Mouse (Mus musculus) midbrain, embryonic 13.5 days (tissue): ENCODE results near the gene Ninl. TPM values are rescaled to one million over a fixed set of nuclear protein-coding genes. Genes with fewer than 3 reads are reported as not detected.

ENCODE experiments used
- ATAC-seq: fragments of 200-750 bp; cut with Nextera tagmentation; 2 replicates; pipeline ENCODE4 v1.8.0; 2017; ENCODE audit warnings: mild to moderate bottlenecking, moderate TSS enrichment, moderate library complexity
- H3K27ac ChIP-seq: fragments of 300-500 bp; sonication (generic); 2 replicates; pipeline ENCODE4 v1.5.1; 2015; ENCODE audit warnings: inconsistent platforms, mild to moderate bottlenecking, moderate library complexity
- H3K27me3 ChIP-seq: fragments of 300-500 bp; sonication (generic); 2 replicates; pipeline ENCODE4 v1.6.1; 2015; ENCODE audit warnings: mild to moderate bottlenecking, inconsistent platforms
- H3K36me3 ChIP-seq: fragments of 300-500 bp; sonication (generic); 2 replicates; pipeline ENCODE4 v1.6.1; 2015; ENCODE audit warnings: mild to moderate bottlenecking, inconsistent platforms
- H3K4me1 ChIP-seq: fragments of 300-500 bp; sonication (generic); replicated peaks from 2 replicates; pipeline ENCODE4 v1.6.1; 2015; ENCODE audit warnings: inconsistent platforms
- H3K4me2 ChIP-seq: fragments of 300-500 bp; sonication (generic); replicated peaks from 2 replicates; pipeline ENCODE4 v1.6.1; 2015; ENCODE audit warnings: moderate library complexity, mild to moderate bottlenecking, inconsistent platforms
- H3K4me3 ChIP-seq: fragments of 300-500 bp; sonication (generic); replicated peaks from 2 replicates; pipeline ENCODE4 v1.5.1; 2015; ENCODE audit warnings: mild to moderate bottlenecking, inconsistent platforms
- H3K9ac ChIP-seq: fragments of 300-500 bp; sonication (generic); replicated peaks from 2 replicates; pipeline ENCODE4 v1.6.1; 2015; ENCODE audit warnings: mild to moderate bottlenecking, inconsistent platforms
- H3K9me3 ChIP-seq: fragments of 300-500 bp; sonication (generic); 2 replicates; pipeline ENCODE4 v1.6.1; 2016; ENCODE audit warnings: mild to moderate bottlenecking, inconsistent platforms
- WGBS: fragments of 180-500 bp; shearing (Covaris S2); methylation state at CpG from one replicate; pipeline ENCODE4 v1.1.7; 2015; 5-methylcytosine and 5-hydroxymethylcytosine counted together
- polyA plus RNA-seq: library from polyadenylated mRNA; unstranded; fragments of >200 nt; fragmentation: Nextera tagmentation; extraction: Ambion mirVana; gene quantifications from 2 replicates; pipeline ENCODE4 v1.2.1, GENCODE M21; 2015

Gene Ninl
- polyA plus RNA-seq, 1 experiment from 2014 or later, result 6.9 TPM

- WGBS, result 87% methylated on average over 1 of the region's 1 CpGs
- Histone ChIP-seq H3K9me3 (no peaks in the 10 kb centered on the region), H3K4me1 (peaks cover 20% of the 10 kb centered on the region), H3K4me2 (peak overlapping the region; percentile 92), H3K27ac (no peak overlapping the region), H3K4me3 (peak overlapping the region; percentile 74), H3K27me3 (no peaks in the 10 kb centered on the region), H3K9ac (peak overlapping the region; percentile 80), H3K36me3 (no peaks in the 10 kb centered on the region)
- peak; percentile 75 for ATAC-seq
Measured at GRCm38 (mm10) chr2:151009515-151010085, 29.6 kb downstream of the Ninl start.

- Histone ChIP-seq H3K27ac (peak overlapping the region; percentile 74), H3K27me3 (no peaks in the 10 kb centered on the region), H3K9ac (peak overlapping the region; percentile 80), H3K4me2 (peak overlapping the region; percentile 92), H3K4me3 (peak overlapping the region; percentile 74), H3K9me3 (no peaks in the 10 kb centered on the region), H3K4me1 (peaks cover 20% of the 10 kb centered on the region), H3K36me3 (no peaks in the 10 kb centered on the region)
- peak; percentile 98 for ATAC-seq
- WGBS, result 0% methylated on average over 42 of the region's 57 CpGs
Measured at GRCm38 (mm10) chr2:151008939-151009509, 30.2 kb downstream of the Ninl start.

DNA sequence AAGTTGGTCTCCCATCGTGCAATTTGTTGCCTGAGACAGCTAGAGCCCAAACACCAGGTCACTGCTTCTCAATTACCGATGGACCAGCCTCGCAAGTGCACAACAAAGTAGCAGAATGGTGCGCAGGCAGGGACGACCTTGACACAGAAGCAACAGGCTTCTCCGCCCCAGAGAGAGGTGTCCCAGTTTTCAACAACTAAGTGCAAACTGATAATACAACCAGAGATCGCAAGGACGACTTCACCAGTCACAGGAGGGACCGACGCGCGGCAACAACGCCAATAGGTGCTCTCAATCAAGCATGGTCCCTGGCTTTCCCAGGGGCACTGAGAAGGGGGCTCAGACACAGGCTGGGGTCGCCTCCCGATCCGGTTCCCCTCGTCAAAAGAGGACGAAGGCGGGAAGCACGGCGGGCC lies 30.7 kb downstream of the Ninl start:
- Histone ChIP-seq H3K9ac (peak overlapping the region; percentile 80), H3K4me2 (peak overlapping the region; percentile 92), H3K36me3 (no peaks in the 10 kb centered on the region), H3K27me3 (no peaks in the 10 kb centered on the region), H3K9me3 (no peaks in the 10 kb centered on the region), H3K4me1 (peaks cover 20% of the 10 kb centered on the region), H3K4me3 (peak overlapping the region; percentile 74), H3K27ac (peak overlapping the region; percentile 74)
- peak; percentile 66; the same call in 1 of the 2 replicates for ATAC-seq
- 0% methylated on average over 21 of the region's 21 CpGs for WGBS

GRCm38 (mm10) chr2:151008006-151008405 lies 31.2 kb downstream of the Ninl start:
- WGBS, result 46% methylated on average over 6 of the region's 6 CpGs
- Histone ChIP-seq H3K4me1 (peaks cover 20% of the 10 kb centered on the region), H3K4me2 (peak overlapping the region; percentile 92), H3K27ac (no peak overlapping the region), H3K36me3 (no peaks in the 10 kb centered on the region), H3K27me3 (no peaks in the 10 kb centered on the region), H3K9ac (peak overlapping the region; percentile 80), H3K4me3 (peak overlapping the region; percentile 74), H3K9me3 (no peaks in the 10 kb centered on the region)
- no peak for ATAC-seq

GRCm38 (mm10) chr2:151006281-151006945 lies 32.8 kb downstream of the Ninl start:
- Histone ChIP-seq H3K9ac (no peak overlapping the region), H3K36me3 (no peaks in the 10 kb centered on the region), H3K9me3 (no peaks in the 10 kb centered on the region), H3K4me3 (no peak overlapping the region), H3K27me3 (no peaks in the 10 kb centered on the region), H3K4me2 (no peak overlapping the region), H3K27ac (no peak overlapping the region), H3K4me1 (peaks cover 20% of the 10 kb centered on the region)
- WGBS, result 67% methylated on average over 5 of the region's 5 CpGs
- no peak for ATAC-seq

- Histone ChIP-seq H3K9ac (no peak overlapping the region), H3K27ac (no peak overlapping the region), H3K4me1 (peaks cover 15% of the 10 kb centered on the region), H3K36me3 (no peaks in the 10 kb centered on the region), H3K9me3 (no peaks in the 10 kb centered on the region), H3K27me3 (no peaks in the 10 kb centered on the region), H3K4me3 (no peak overlapping the region), H3K4me2 (no peak overlapping the region)
- no peak for ATAC-seq
- 95% methylated on average over 10 of the region's 10 CpGs for WGBS
Measured at GRCm38 (mm10) chr2:151004390-151004789, 34.8 kb downstream of the Ninl start.

DNA sequence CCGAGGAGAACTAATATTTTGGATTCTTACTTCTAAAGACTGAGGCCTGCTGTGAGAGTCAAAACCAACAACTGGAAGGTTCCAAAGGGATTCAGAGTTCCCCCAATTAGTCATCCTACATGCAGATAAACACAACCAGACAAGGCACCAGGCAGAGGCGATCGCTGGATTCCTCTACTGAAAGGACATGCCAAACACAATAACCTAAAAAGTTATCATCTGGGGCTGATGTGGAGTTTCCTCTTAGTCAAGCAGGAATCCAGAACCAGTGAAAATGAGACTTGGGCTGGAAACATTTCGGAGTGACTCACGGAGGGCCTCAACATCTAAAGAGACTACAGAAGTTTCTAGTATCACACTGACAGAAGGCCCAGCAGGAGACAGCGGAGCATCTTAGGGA lies 35.4 kb downstream of the Ninl start:
- Histone ChIP-seq H3K4me3 (no peak overlapping the region), H3K27me3 (no peaks in the 10 kb centered on the region), H3K27ac (no peak overlapping the region), H3K9ac (no peak overlapping the region), H3K4me2 (no peak overlapping the region), H3K9me3 (no peaks in the 10 kb centered on the region), H3K36me3 (no peaks in the 10 kb centered on the region), H3K4me1 (peaks cover 19% of the 10 kb centered on the region)
- 90% methylated on average over 6 of the region's 6 CpGs for WGBS
- ATAC-seq, result no peak

- ATAC-seq, result no peak
- no peak overlapping the region for H3K4me2 ChIP-seq
- H3K9ac ChIP-seq, result no peak overlapping the region
- no peaks in the 10 kb centered on the region for H3K9me3 ChIP-seq
- H3K27me3 ChIP-seq, result no peaks in the 10 kb centered on the region
- H3K36me3 ChIP-seq, result no peaks in the 10 kb centered on the region
- H3K4me3 ChIP-seq, result no peak overlapping the region
- no peak overlapping the region for H3K27ac ChIP-seq
- WGBS, result 86% methylated on average over 5 of the region's 5 CpGs
- peaks cover 13% of the 10 kb centered on the region for H3K4me1 ChIP-seq
Measured at GRCm38 (mm10) chr2:151001619-151002175, 37.5 kb downstream of the Ninl start.

GRCm38 (mm10) chr2:151000402-151001178 lies 38.6 kb downstream of the Ninl start:
- ATAC-seq, result peak; percentile 87

DNA sequence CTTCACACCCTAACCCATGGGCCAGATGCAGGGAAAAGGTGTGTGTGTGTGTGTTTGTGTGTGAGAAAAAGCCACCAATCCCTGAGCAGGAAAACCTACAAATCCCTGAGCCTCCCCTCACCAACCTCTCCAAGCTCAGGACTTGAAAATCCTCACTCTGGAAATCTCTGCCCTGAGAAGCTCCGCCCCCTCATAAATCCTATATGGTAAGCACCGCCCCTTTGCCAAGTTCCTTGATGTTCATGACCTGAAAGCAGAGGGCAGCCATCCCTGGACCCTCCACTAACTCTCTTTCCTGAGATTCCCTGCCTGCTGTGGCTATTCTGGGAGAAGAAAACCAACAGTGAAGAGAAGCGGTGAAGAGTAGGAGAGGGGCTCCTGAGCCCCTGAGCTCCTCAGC lies 40.2 kb downstream of the Ninl start:
- WGBS, result 72% methylated on average over 3 of the region's 3 CpGs
- no peak for ATAC-seq
- no peak overlapping the region for H3K9ac ChIP-seq

More at GRCm38 (mm10) chr2:151000402-151001178, 38.6 kb downstream of the Ninl start:
- Histone ChIP-seq H3K27ac (no peak overlapping the region), H3K9ac (no peak overlapping the region), H3K4me2 (no peak overlapping the region), H3K9me3 (no peaks in the 10 kb centered on the region), H3K36me3 (no peaks in the 10 kb centered on the region), H3K4me3 (no peak overlapping the region), H3K27me3 (no peaks in the 10 kb centered on the region), H3K4me1 (peaks cover 13% of the 10 kb centered on the region)
- WGBS, result 43% methylated on average over 7 of the region's 7 CpGs

DNA sequence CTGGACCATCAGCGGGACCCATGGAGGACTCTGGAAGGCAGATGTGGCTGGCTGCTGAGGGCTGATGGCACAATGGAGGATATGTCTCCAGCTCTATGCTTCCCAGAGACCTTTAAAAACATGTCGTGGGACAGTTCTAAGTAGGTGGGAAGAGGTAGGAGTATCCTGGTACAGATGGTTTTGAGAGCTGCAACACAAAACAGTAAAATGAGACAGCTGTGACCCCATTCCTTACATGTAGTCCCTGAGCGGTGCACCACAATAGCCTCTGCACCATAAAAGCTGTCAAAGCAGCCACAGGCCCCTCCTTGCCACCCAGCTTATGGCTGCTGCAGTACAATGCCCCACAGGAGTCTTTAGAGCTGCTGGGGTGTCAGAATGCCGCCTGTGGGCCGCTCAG lies 41.6 kb downstream of the Ninl start:
- H3K27me3 ChIP-seq, result no peaks in the 10 kb centered on the region
- H3K9ac ChIP-seq, result no peak overlapping the region
- H3K4me1 ChIP-seq, result peaks cover 13% of the 10 kb centered on the region
- no peaks in the 10 kb centered on the region for H3K36me3 ChIP-seq
- H3K4me3 ChIP-seq, result no peak overlapping the region
- no peak for ATAC-seq
- H3K9me3 ChIP-seq, result no peaks in the 10 kb centered on the region
- no peak overlapping the region for H3K4me2 ChIP-seq
- WGBS, result 50% methylated on average over 5 of the region's 5 CpGs
- H3K27ac ChIP-seq, result no peak overlapping the region

More for the DNA sequence above, 40.2 kb downstream of the Ninl start:
- no peaks in the 10 kb centered on the region for H3K36me3 ChIP-seq
- no peak overlapping the region for H3K27ac ChIP-seq
- H3K4me3 ChIP-seq, result no peak overlapping the region
- H3K4me2 ChIP-seq, result no peak overlapping the region
- H3K4me1 ChIP-seq, result peaks cover 13% of the 10 kb centered on the region
- H3K9me3 ChIP-seq, result no peaks in the 10 kb centered on the region
- H3K27me3 ChIP-seq, result no peaks in the 10 kb centered on the region

GRCm38 (mm10) chr2:150995324-150995723 lies 43.9 kb downstream of the Ninl start:
- H3K4me1 ChIP-seq, result peaks cover 13% of the 10 kb centered on the region
- H3K36me3 ChIP-seq, result no peaks in the 10 kb centered on the region
- H3K4me3 ChIP-seq, result no peak overlapping the region
- H3K4me2 ChIP-seq, result no peak overlapping the region
- no peak for ATAC-seq
- H3K27me3 ChIP-seq, result no peaks in the 10 kb centered on the region
- no peak overlapping the region for H3K9ac ChIP-seq
- no peak overlapping the region for H3K27ac ChIP-seq
- 88% methylated on average over 4 of the region's 4 CpGs for whole genome bisulfite sequencing
- no peaks in the 10 kb centered on the region for H3K9me3 ChIP-seq
